Mouse (Mus musculus) liver, embryonic 15.5 days (tissue): ENCODE measurements around the gene Mapk12. TPM values are rescaled to one million over a fixed set of nuclear protein-coding genes. Genes with fewer than 3 reads are reported as not detected.

ENCODE experiments used
- ATAC-seq: fragments of 200-750 bp; cut with Nextera tagmentation; 2 replicates; pipeline ENCODE4 v1.8.0; 2017; ENCODE audit warnings: moderate number of reproducible peaks, mild to moderate bottlenecking, moderate library complexity; ENCODE audit not compliant: insufficient read depth
- H3K27ac ChIP-seq: fragments of 300-500 bp; sonication (generic); replicated peaks from 2 replicates; pipeline ENCODE4 v1.5.1; 2015; ENCODE audit warnings: mild to moderate bottlenecking, inconsistent platforms
- H3K27me3 ChIP-seq: fragments of 300-500 bp; sonication (generic); 2 replicates; pipeline ENCODE4 v1.6.1; 2015; ENCODE audit warnings: mild to moderate bottlenecking, inconsistent platforms
- H3K36me3 ChIP-seq: fragments of 300-500 bp; sonication (generic); replicated peaks from 2 replicates; pipeline ENCODE4 v1.6.1; 2015; ENCODE audit warnings: moderate library complexity, mild to moderate bottlenecking, inconsistent platforms
- H3K4me1 ChIP-seq: fragments of 300-500 bp; sonication (generic); replicated peaks from 2 replicates; pipeline ENCODE4 v1.6.1; 2015; ENCODE audit warnings: inconsistent platforms
- H3K4me2 ChIP-seq: fragments of 300-500 bp; sonication (generic); 2 replicates; pipeline ENCODE4 v1.6.1; 2015; ENCODE audit warnings: moderate library complexity, mild to moderate bottlenecking, inconsistent platforms
- H3K4me3 ChIP-seq: fragments of 300-500 bp; sonication (generic); replicated peaks from 2 replicates; pipeline ENCODE4 v1.5.1; 2015; ENCODE audit warnings: mild to moderate bottlenecking, inconsistent platforms
- H3K9ac ChIP-seq: fragments of 300-500 bp; sonication (generic); 2 replicates; pipeline ENCODE4 v1.6.1; 2015; ENCODE audit warnings: moderate library complexity, mild to moderate bottlenecking, inconsistent platforms
- H3K9me3 ChIP-seq: fragments of 300-500 bp; sonication (generic); replicated peaks from 2 replicates; pipeline ENCODE4 v1.6.1; 2016; ENCODE audit warnings: inconsistent platforms
- WGBS: fragments of 180-500 bp; shearing (Covaris S2); methylation state at CpG from one replicate; pipeline ENCODE4 v1.1.7; 2015; ENCODE audit warnings: mixed read lengths; ENCODE audit not compliant: insufficient replicate concordance; 5-methylcytosine and 5-hydroxymethylcytosine counted together
- polyA plus RNA-seq: library from polyadenylated mRNA; unstranded; fragments of >200 nt; fragmentation: Nextera tagmentation; extraction: Ambion mirVana; gene quantifications from 2 replicates; pipeline ENCODE4 v1.2.1, GENCODE M21; 2015

Gene Mapk12
- polyA plus RNA-seq, 1 experiment from 2014 or later = 1.5 TPM

- Histone ChIP-seq H3K36me3 (peaks cover 25% of the 10 kb centered on the region), H3K27me3 (peaks cover 44% of the 10 kb centered on the region), H3K4me2 (peak overlapping the region; percentile 15; the same call in 1 of the 2 replicates), H3K9me3 (no peaks in the 10 kb centered on the region), H3K4me1 (peaks cover 59% of the 10 kb centered on the region), H3K27ac (peak overlapping the region; percentile 38), H3K4me3 (no peak overlapping the region), H3K9ac (no peak overlapping the region)
- ATAC-seq = 0 out of 2 replicates have a peak, but pooled peaks have one; percentile 42
- 34% methylated on average over 3 of the region's 3 CpGs for WGBS
Measured at GRCm38 (mm10) chr15:89170102-89170501, 29.6 kb upstream of the Mapk12 start.

DNA sequence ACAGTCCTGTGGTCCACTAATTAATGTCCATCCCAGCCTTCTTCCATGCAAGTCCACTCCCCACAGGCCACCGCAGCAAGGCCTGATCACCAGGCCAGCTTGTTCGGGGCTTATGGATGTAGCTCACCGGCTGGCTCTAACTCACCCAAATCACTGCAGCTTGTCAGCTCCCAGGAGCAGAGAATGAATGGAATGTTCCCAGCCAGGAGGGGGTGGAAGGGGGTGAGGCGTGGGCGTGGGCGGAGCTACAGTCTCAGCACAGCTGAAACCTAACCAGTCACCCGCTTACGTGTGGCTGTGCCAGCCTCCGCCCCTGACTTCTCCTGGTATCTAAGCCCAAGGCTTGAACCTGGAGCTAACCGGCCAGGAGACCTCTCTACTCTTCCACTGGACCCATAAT is 28.9 kb upstream of the Mapk12 start:
- Histone ChIP-seq H3K4me2 (peak overlapping the region; percentile 7; the same call in 1 of the 2 replicates), H3K27me3 (peaks cover 37% of the 10 kb centered on the region), H3K4me1 (peaks cover 52% of the 10 kb centered on the region), H3K9ac (no peak overlapping the region), H3K27ac (peak overlapping the region; percentile 38), H3K36me3 (peaks cover 32% of the 10 kb centered on the region), H3K4me3 (no peak overlapping the region), H3K9me3 (no peaks in the 10 kb centered on the region)
- WGBS = 61% methylated on average over 10 of the region's 10 CpGs
- peak; percentile 17; the same call in 1 of the 2 replicates for ATAC-seq

DNA sequence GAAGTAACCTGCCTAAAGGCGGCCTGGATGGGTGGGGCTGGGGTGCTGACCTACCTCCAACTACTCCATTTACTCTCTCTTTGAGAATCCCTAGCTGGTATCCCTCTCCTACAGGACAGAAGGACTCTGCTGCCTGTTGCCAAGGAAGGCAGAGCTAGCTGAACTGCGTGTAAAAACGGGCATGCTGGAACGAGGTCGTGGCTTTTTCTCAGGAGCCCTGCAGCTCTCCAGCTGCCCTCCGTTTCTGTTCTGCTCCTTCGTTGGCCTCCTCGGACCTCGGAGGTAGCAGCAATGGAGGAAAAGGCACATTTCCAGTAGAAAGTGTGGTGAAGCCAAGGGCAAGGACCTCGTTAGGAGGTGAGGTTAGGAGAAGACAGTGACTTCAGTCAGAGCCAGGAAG is 28.4 kb upstream of the Mapk12 start:
- ATAC-seq = no peak
- 67% methylated on average over 10 of the region's 10 CpGs for WGBS
- Histone ChIP-seq H3K27me3 (peaks cover 32% of the 10 kb centered on the region), H3K9me3 (no peaks in the 10 kb centered on the region), H3K4me1 (peaks cover 47% of the 10 kb centered on the region), H3K27ac (no peak overlapping the region), H3K9ac (no peak overlapping the region), H3K4me3 (no peak overlapping the region), H3K4me2 (no peak overlapping the region), H3K36me3 (peaks cover 36% of the 10 kb centered on the region)

- 73% methylated on average over 12 of the region's 12 CpGs for WGBS
- H3K9ac ChIP-seq = no peak overlapping the region
Measured at GRCm38 (mm10) chr15:89165478-89165877, 25.0 kb upstream of the Mapk12 start.

GRCm38 (mm10) chr15:89161397-89161796 is 20.9 kb upstream of the Mapk12 start:
- ATAC-seq = no peak
- 56% methylated on average over 9 of the region's 9 CpGs for WGBS
- no peak overlapping the region for H3K9ac ChIP-seq
- H3K4me3 ChIP-seq = no peak overlapping the region
- H3K9me3 ChIP-seq = no peaks in the 10 kb centered on the region
- no peak overlapping the region for H3K27ac ChIP-seq
- no peaks in the 10 kb centered on the region for H3K4me1 ChIP-seq
- H3K36me3 ChIP-seq = peaks cover 72% of the 10 kb centered on the region
- H3K27me3 ChIP-seq = no peaks in the 10 kb centered on the region
- H3K4me2 ChIP-seq = no peak overlapping the region

More at GRCm38 (mm10) chr15:89165478-89165877, 25.0 kb upstream of the Mapk12 start:
- H3K36me3 ChIP-seq = peaks cover 53% of the 10 kb centered on the region
- H3K27me3 ChIP-seq = no peaks in the 10 kb centered on the region
- H3K4me3 ChIP-seq = no peak overlapping the region
- ATAC-seq = no peak
- H3K27ac ChIP-seq = no peak overlapping the region
- H3K4me2 ChIP-seq = no peak overlapping the region
- no peaks in the 10 kb centered on the region for H3K9me3 ChIP-seq
- H3K4me1 ChIP-seq = peaks cover 17% of the 10 kb centered on the region

DNA sequence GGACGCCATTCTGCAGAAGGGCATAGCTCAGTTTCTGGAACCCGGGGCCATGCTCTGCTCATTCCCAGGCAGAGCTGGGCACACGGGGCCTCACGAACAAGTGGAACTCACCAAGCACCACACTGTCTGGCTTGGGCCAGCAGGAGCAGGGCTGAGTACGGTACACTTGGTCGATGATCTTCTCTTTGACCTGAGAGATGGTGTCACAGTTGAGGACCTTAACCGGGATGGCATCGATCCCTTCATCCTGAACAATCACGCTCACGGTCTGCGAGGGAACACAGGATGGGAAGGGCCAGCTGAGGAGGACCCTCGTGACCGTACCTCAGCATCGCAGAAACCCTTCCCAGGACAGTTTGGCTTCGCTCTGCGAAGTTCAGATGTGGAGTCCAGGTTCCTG is 18.0 kb upstream of the Mapk12 start:
- WGBS = 85% methylated on average over 16 of the region's 16 CpGs
- Histone ChIP-seq H3K36me3 (peaks cover 56% of the 10 kb centered on the region), H3K4me3 (no peak overlapping the region), H3K27me3 (no peaks in the 10 kb centered on the region), H3K9me3 (no peaks in the 10 kb centered on the region), H3K27ac (no peak overlapping the region), H3K4me1 (no peaks in the 10 kb centered on the region), H3K4me2 (no peak overlapping the region), H3K9ac (no peak overlapping the region)
- ATAC-seq = no peak

GRCm38 (mm10) chr15:89157954-89158353 is 17.5 kb upstream of the Mapk12 start:
- 54% methylated on average over 7 of the region's 7 CpGs for WGBS
- Histone ChIP-seq H3K4me2 (no peak overlapping the region), H3K9me3 (no peaks in the 10 kb centered on the region), H3K4me1 (no peaks in the 10 kb centered on the region), H3K27ac (no peak overlapping the region), H3K9ac (no peak overlapping the region), H3K4me3 (no peak overlapping the region), H3K27me3 (no peaks in the 10 kb centered on the region), H3K36me3 (peaks cover 53% of the 10 kb centered on the region)
- no peak for ATAC-seq

DNA sequence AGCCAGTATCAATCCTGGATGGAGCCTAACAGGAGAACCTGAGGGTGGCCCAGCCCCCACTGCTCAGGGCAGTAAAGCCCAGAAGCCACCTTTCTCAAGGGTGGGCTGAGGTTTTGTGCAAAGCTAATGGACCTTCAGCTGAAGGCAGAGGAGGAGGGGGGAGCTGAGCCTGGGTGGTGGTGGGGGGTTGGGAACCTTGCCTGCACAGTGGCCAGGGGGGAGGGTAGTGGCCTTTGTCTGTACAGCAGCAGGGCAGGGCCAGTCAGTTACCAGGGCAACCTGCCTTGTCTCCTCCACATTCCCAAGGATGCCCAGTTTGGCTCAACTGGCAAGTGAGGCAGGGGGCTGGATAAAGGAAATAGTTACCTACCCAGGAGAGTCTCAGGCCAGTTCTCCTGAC is 11.8 kb upstream of the Mapk12 start:
- peaks cover 50% of the 10 kb centered on the region for H3K27me3 ChIP-seq
- no peaks in the 10 kb centered on the region for H3K9me3 ChIP-seq
- no peak overlapping the region for H3K27ac ChIP-seq
- no peak overlapping the region for H3K4me3 ChIP-seq
- H3K4me2 ChIP-seq = no peak overlapping the region
- peaks cover 11% of the 10 kb centered on the region for H3K4me1 ChIP-seq
- no peak for ATAC-seq
- H3K36me3 ChIP-seq = peaks cover 13% of the 10 kb centered on the region
- no peak overlapping the region for H3K9ac ChIP-seq

DNA sequence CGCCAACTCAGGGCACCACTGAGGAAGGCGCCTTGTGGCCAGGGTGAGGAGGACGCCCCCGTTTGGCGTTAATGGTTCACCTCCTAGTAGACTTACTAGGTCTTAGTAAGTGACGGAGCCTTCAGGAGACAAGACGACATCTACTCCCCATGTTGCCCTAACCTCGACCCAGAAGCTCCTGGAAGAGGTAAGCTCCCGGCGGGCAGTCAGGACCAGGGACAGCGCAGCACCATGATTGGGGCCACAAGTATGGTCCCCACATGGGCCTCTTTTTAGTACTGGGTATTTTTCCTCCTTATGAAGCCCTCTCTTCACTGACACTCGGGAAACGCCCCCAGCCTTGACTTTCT is 9.5 kb upstream of the Mapk12 start:
- no peak overlapping the region for H3K27ac ChIP-seq
- 2% methylated on average over 13 of the region's 13 CpGs for WGBS
- no peak overlapping the region for H3K9ac ChIP-seq
- no peaks in the 10 kb centered on the region for H3K9me3 ChIP-seq
- H3K4me2 ChIP-seq = peak overlapping the region; percentile 71
- H3K4me1 ChIP-seq = peaks cover 19% of the 10 kb centered on the region
- H3K4me3 ChIP-seq = peak overlapping the region; percentile 55; the same call in 1 of the 2 replicates
- ATAC-seq = no peak
- 0 out of 2 replicates have a peak, but pooled peaks cover 4% of the 10 kb centered on the region for H3K36me3 ChIP-seq
- H3K27me3 ChIP-seq = peaks cover 73% of the 10 kb centered on the region

GRCm38 (mm10) chr15:89149271-89150040 is 9.0 kb upstream of the Mapk12 start, which contains the start of gene Mapk11:
Gene Mapk11, minus strand, starts transcription at chr15:89149628.
- 0 out of 2 replicates have a peak, but pooled peaks cover 1% of the 10 kb centered on the region for H3K36me3 ChIP-seq
- H3K27me3 ChIP-seq = peaks cover 79% of the 10 kb centered on the region
- H3K4me2 ChIP-seq = peak within 1 kb of the TSS; percentile 71
- WGBS = under 1% methylated on average over 48 of the region's 61 CpGs
- H3K4me3 ChIP-seq = peak within 1 kb of the TSS; percentile 55
- no peak within 1 kb of the TSS for H3K27ac ChIP-seq
- peak; percentile 23; the same call in 1 of the 2 replicates for ATAC-seq
- no peaks in the 10 kb centered on the region for H3K9me3 ChIP-seq
- H3K4me1 ChIP-seq = peaks cover 19% of the 10 kb centered on the region
- no peak within 1 kb of the TSS for H3K9ac ChIP-seq

GRCm38 (mm10) chr15:89148496-89149270 is 8.2 kb upstream of the Mapk12 start:
- Histone ChIP-seq H3K27ac (no peak overlapping the region), H3K36me3 (no peaks in the 10 kb centered on the region), H3K9ac (no peak overlapping the region), H3K4me3 (peak overlapping the region; percentile 55), H3K4me2 (peak overlapping the region; percentile 71), H3K27me3 (peaks cover 86% of the 10 kb centered on the region), H3K4me1 (peaks cover 19% of the 10 kb centered on the region), H3K9me3 (no peaks in the 10 kb centered on the region)
- WGBS = 7% methylated on average over 25 of the region's 25 CpGs
- ATAC-seq = no peak
